Mouse (Mus musculus): Measurements from ENCODE around the gene Erc2. TPM values are rescaled to one million over a fixed set of nuclear protein-coding genes. Genes with fewer than 3 reads are reported as not detected.

The Erc2 gene
- total and polyA plus RNA-seq, 2 experiments from 2014 or later = 0.11 to 1.7 TPM

GRCm38 (mm10) chr14:28362336-28362735 is 740.1 kb downstream of the Erc2 start:
- Histone ChIP-seq H3K4me1 (ENCODE audit: control insufficient read depth, insufficient read depth) (no peaks in the 10 kb centered on the region), H3K9ac (replicated peaks; ENCODE audit: low read depth, low read length) (no peak overlapping the region), H3K36me3 (replicated peaks; ENCODE audit: control insufficient read depth, insufficient read depth, low read length) (no peaks in the 10 kb centered on the region), H3K27me3 (ENCODE audit: control insufficient read depth, insufficient read depth, low read length) (no peaks in the 10 kb centered on the region), H3K4me3 (ENCODE audit: low read depth, low read length) (no peak overlapping the region), H3K9me3 (replicated peaks; ENCODE audit: control insufficient read depth, low read length) (no peaks in the 10 kb centered on the region), H3K27ac (ENCODE audit: low read depth) (no peak overlapping the region), H3K4me2 (ENCODE audit: low read depth, low read length) (no peak overlapping the region)
- ATAC-seq (ENCODE audit: insufficient read depth, low read depth) (no peak), DNase-seq (ENCODE audit: low spot score) (no peak)
- WGBS = 75% methylated on average over 4 of the region's 4 CpGs
- TF ChIP-seq EP300 (IDR thresholded peaks at IDR 0.05; ENCODE audit: low read depth) (no peak), CTCF (IDR thresholded peaks at IDR 0.05; ENCODE audit: low read depth) (no peak)

GRCm38 (mm10) chr14:28370713-28371112 is 748.5 kb downstream of the Erc2 start:
- ATAC-seq (ENCODE audit: insufficient read depth, low read depth) = no peak
- WGBS = 55% methylated on average over 8 of the region's 8 CpGs
- H3K9me3 ChIP-seq (replicated peaks; ENCODE audit: control insufficient read depth, low read length) = no peaks in the 10 kb centered on the region
- H3K4me2 ChIP-seq (ENCODE audit: low read depth, low read length) = no peak overlapping the region
- TF ChIP-seq EP300 (IDR thresholded peaks at IDR 0.05; ENCODE audit: low read depth) = no peak
- TF ChIP-seq CTCF (IDR thresholded peaks at IDR 0.05; ENCODE audit: low read depth) = no peak
- no peak overlapping the region for H3K27ac ChIP-seq (ENCODE audit: low read depth)
- H3K36me3 ChIP-seq (replicated peaks; ENCODE audit: control insufficient read depth, insufficient read depth, low read length) = no peaks in the 10 kb centered on the region
- H3K4me1 ChIP-seq (ENCODE audit: control insufficient read depth, insufficient read depth) = 0 out of 2 replicates have a peak, but pooled peaks cover 3% of the 10 kb centered on the region
- no peak overlapping the region for H3K4me3 ChIP-seq (ENCODE audit: low read depth, low read length)
- no peak for DNase-seq (ENCODE audit: low spot score)
- no peak overlapping the region for H3K9ac ChIP-seq (replicated peaks; ENCODE audit: low read depth, low read length)
- no peaks in the 10 kb centered on the region for H3K27me3 ChIP-seq (ENCODE audit: control insufficient read depth, insufficient read depth, low read length)

- H3K27ac ChIP-seq (ENCODE audit: low read depth) = no peak overlapping the region
- no peaks in the 10 kb centered on the region for H3K9me3 ChIP-seq (replicated peaks; ENCODE audit: control insufficient read depth, low read length)
- no peak overlapping the region for H3K4me2 ChIP-seq (ENCODE audit: low read depth, low read length)
- 86% methylated on average over 10 of the region's 10 CpGs for WGBS
- H3K4me3 ChIP-seq (ENCODE audit: low read depth, low read length) = no peak overlapping the region
- peaks cover 2% of the 10 kb centered on the region; the same call in 1 of the 2 replicates for H3K27me3 ChIP-seq (ENCODE audit: control insufficient read depth, insufficient read depth, low read length)
- H3K36me3 ChIP-seq (replicated peaks; ENCODE audit: control insufficient read depth, insufficient read depth, low read length) = no peaks in the 10 kb centered on the region
- H3K4me1 ChIP-seq (ENCODE audit: control insufficient read depth, insufficient read depth) = 0 out of 2 replicates have a peak, but pooled peaks cover 8% of the 10 kb centered on the region
- no peak for DNase-seq (ENCODE audit: low spot score)
- ATAC-seq (ENCODE audit: insufficient read depth, low read depth) = no peak
- TF ChIP-seq EP300 (IDR thresholded peaks at IDR 0.05; ENCODE audit: low read depth) (no peak), CTCF (IDR thresholded peaks at IDR 0.05; ENCODE audit: low read depth) (no peak)
- no peak overlapping the region for H3K9ac ChIP-seq (replicated peaks; ENCODE audit: low read depth, low read length)
Measured at GRCm38 (mm10) chr14:28371651-28372050, 749.4 kb downstream of the Erc2 start.

- peaks cover 7% of the 10 kb centered on the region; the same call in 1 of the 2 replicates for H3K27me3 ChIP-seq (ENCODE audit: control insufficient read depth, insufficient read depth, low read length)
- H3K9ac ChIP-seq (replicated peaks; ENCODE audit: low read depth, low read length) = no peak overlapping the region
- TF ChIP-seq EP300 (IDR thresholded peaks at IDR 0.05; ENCODE audit: low read depth) (no peak), CTCF (IDR thresholded peaks at IDR 0.05; ENCODE audit: low read depth) (no peak)
- H3K4me2 ChIP-seq (ENCODE audit: low read depth, low read length) = peak overlapping the region; percentile 41
- no peak overlapping the region for H3K27ac ChIP-seq (ENCODE audit: low read depth)
- H3K36me3 ChIP-seq (replicated peaks; ENCODE audit: control insufficient read depth, insufficient read depth, low read length) = no peaks in the 10 kb centered on the region
- 0 out of 2 replicates have a peak, but pooled peaks have one; percentile 17 for ATAC-seq (ENCODE audit: insufficient read depth, low read depth)
- no peaks in the 10 kb centered on the region for H3K9me3 ChIP-seq (replicated peaks; ENCODE audit: control insufficient read depth, low read length)
- peak; percentile 30 for DNase-seq (ENCODE audit: low spot score)
- WGBS = 20% methylated on average over 10 of the region's 10 CpGs
- no peak overlapping the region for H3K4me3 ChIP-seq (ENCODE audit: low read depth, low read length)
- 0 out of 2 replicates have a peak, but pooled peaks cover 8% of the 10 kb centered on the region for H3K4me1 ChIP-seq (ENCODE audit: control insufficient read depth, insufficient read depth)
Measured at GRCm38 (mm10) chr14:28375642-28376091, 753.4 kb downstream of the Erc2 start.

- H3K27ac ChIP-seq (ENCODE audit: low read depth) = no peak overlapping the region
- WGBS = 68% methylated on average over 9 of the region's 9 CpGs
- peaks cover 7% of the 10 kb centered on the region; the same call in 1 of the 2 replicates for H3K27me3 ChIP-seq (ENCODE audit: control insufficient read depth, insufficient read depth, low read length)
- H3K4me1 ChIP-seq (ENCODE audit: control insufficient read depth, insufficient read depth) = 0 out of 2 replicates have a peak, but pooled peaks cover 8% of the 10 kb centered on the region
- H3K36me3 ChIP-seq (replicated peaks; ENCODE audit: control insufficient read depth, insufficient read depth, low read length) = no peaks in the 10 kb centered on the region
- no peak overlapping the region for H3K9ac ChIP-seq (replicated peaks; ENCODE audit: low read depth, low read length)
- H3K4me2 ChIP-seq (ENCODE audit: low read depth, low read length) = no peak overlapping the region
- no peak for DNase-seq (ENCODE audit: low spot score)
- no peaks in the 10 kb centered on the region for H3K9me3 ChIP-seq (replicated peaks; ENCODE audit: control insufficient read depth, low read length)
- no peak for ATAC-seq (ENCODE audit: insufficient read depth, low read depth)
- TF ChIP-seq EP300 (IDR thresholded peaks at IDR 0.05; ENCODE audit: low read depth) (no peak), CTCF (IDR thresholded peaks at IDR 0.05; ENCODE audit: low read depth) (no peak)
- no peak overlapping the region for H3K4me3 ChIP-seq (ENCODE audit: low read depth, low read length)
Measured at GRCm38 (mm10) chr14:28376208-28376805, 754.1 kb downstream of the Erc2 start.
